Mouse (Mus musculus) brain, embryonic 14.5 days (tissue): ENCODE measurements around the gene Dnajb5.
A peak's percentile ranks its signal among the peaks of the same experiment; 100 is the strongest.

ENCODE experiments used
- CTCF ChIP-seq: fragments of 200-500 bp; IDR thresholded peaks from 2 replicates; pipeline ENCODE4 v1.5.1; 2012; ENCODE audit warnings: inconsistent platforms, mild to moderate bottlenecking, moderate library complexity, borderline replicate concordance; ENCODE audit not compliant: insufficient read depth, insufficient read length; ENCODE audit errors: extremely low read depth
- POLR2A ChIP-seq: fragments of 200-500 bp; IDR thresholded peaks from 2 replicates; pipeline ENCODE4 v1.6.1; 2012; ENCODE audit warnings: mild to moderate bottlenecking, inconsistent platforms, borderline replicate concordance; ENCODE audit not compliant: poor library complexity, insufficient read depth, insufficient read length, severe bottlenecking; ENCODE audit errors: extremely low read depth

GRCm38 (mm10) chr4:42902174-42902573 is 47.4 kb upstream of the Dnajb5 start:
- peak; percentile 32; the same call in 1 of the 2 replicates for TF ChIP-seq CTCF
- no peak for TF ChIP-seq POLR2A
